Mouse (Mus musculus) testis, adult 2 months (tissue): Measurements from ENCODE around the gene Lgals1.

Source experiments
- CTCF ChIP-seq: fragments of 200-500 bp; IDR thresholded peaks from 2 replicates; pipeline ENCODE4 v1.5.1; 2012; ENCODE audit warnings: low read depth, mild to moderate bottlenecking, inconsistent platforms, low read length, moderate library complexity; ENCODE audit not compliant: control insufficient read depth, insufficient read depth, insufficient replicate concordance
- POLR2A ChIP-seq: fragments of 200-500 bp; IDR thresholded peaks from 2 replicates; pipeline ENCODE4 v1.6.1; 2012; ENCODE audit warnings: low read depth, mild to moderate bottlenecking, inconsistent platforms, low read length, moderate library complexity; ENCODE audit not compliant: control insufficient read depth

GRCm38 (mm10) chr15:78916052-78916826 is 10.3 kb upstream of the Lgals1 start:
- no peak for TF ChIP-seq CTCF
- no peak; the same call in 1 of the 2 replicates for TF ChIP-seq POLR2A
